Mouse (Mus musculus) testis, adult 2 months (tissue): ENCODE measurements at regions not wholly inside any gene's neighbourhood (a gene's known extent, or its start where the extent isn't known, plus 50 kb on each side); places are given as distances from the start of the nearest gene placed in this dataset.

Source experiments
- H3K27ac ChIP-seq: fragments of 200-500 bp; 2 replicates; pipeline ENCODE4 v1.5.1; 2012; ENCODE audit warnings: low read depth, low read length; ENCODE audit not compliant: control insufficient read depth, insufficient read depth
- H3K27me3 ChIP-seq: fragments of 200-500 bp; 2 replicates; pipeline ENCODE4 v1.6.1; 2012; ENCODE audit warnings: mild to moderate bottlenecking, low read length, moderate library complexity; ENCODE audit not compliant: control insufficient read depth, insufficient read depth
- H3K36me3 ChIP-seq: fragments of 200-500 bp; 2 replicates; pipeline ENCODE4 v1.6.1; 2012; ENCODE audit warnings: mild to moderate bottlenecking, low read length; ENCODE audit not compliant: control insufficient read depth, insufficient read depth
- H3K4me1 ChIP-seq: fragments of 200-500 bp; 2 replicates; pipeline ENCODE4 v1.6.1; 2012; ENCODE audit warnings: low read length; ENCODE audit not compliant: control insufficient read depth, insufficient read depth
- H3K4me3 ChIP-seq: fragments of 200-500 bp; 2 replicates; pipeline ENCODE4 v1.5.1; 2012; ENCODE audit warnings: low read depth, mild to moderate bottlenecking, low read length, moderate library complexity, mixed read lengths; ENCODE audit not compliant: control insufficient read depth
- CTCF ChIP-seq: fragments of 200-500 bp; IDR thresholded peaks from 2 replicates; pipeline ENCODE4 v1.5.1; 2012; ENCODE audit warnings: low read depth, mild to moderate bottlenecking, inconsistent platforms, low read length, moderate library complexity; ENCODE audit not compliant: control insufficient read depth, insufficient read depth, insufficient replicate concordance
- POLR2A ChIP-seq: fragments of 200-500 bp; IDR thresholded peaks from 2 replicates; pipeline ENCODE4 v1.6.1; 2012; ENCODE audit warnings: low read depth, mild to moderate bottlenecking, inconsistent platforms, low read length, moderate library complexity; ENCODE audit not compliant: control insufficient read depth

DNA sequence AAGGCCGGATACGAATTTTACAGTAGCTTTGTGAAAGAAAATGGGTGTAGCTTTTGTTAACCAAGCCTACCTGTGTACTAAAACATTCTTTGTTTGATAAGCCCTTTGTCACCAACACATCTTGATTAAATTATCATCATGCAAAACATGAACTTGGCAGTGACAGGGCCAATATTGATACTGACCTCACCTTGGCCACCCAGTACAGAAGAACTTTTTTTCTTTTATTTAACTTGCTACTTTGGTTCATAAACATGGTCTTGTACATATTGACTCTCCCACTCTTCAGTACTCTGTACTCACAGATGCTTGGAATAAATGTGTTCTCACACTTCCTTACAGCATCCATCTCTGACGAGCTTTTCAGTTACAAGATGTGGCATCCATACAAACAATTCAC lies 570.0 kb upstream of the Klf4 start:
- Histone ChIP-seq H3K4me1 (no peaks in the 10 kb centered on the region), H3K27ac (no peak overlapping the region), H3K4me3 (no peak overlapping the region), H3K36me3 (no peaks in the 10 kb centered on the region), H3K27me3 (no peaks in the 10 kb centered on the region)
- TF ChIP-seq POLR2A (no peak), CTCF (no peak)

DNA sequence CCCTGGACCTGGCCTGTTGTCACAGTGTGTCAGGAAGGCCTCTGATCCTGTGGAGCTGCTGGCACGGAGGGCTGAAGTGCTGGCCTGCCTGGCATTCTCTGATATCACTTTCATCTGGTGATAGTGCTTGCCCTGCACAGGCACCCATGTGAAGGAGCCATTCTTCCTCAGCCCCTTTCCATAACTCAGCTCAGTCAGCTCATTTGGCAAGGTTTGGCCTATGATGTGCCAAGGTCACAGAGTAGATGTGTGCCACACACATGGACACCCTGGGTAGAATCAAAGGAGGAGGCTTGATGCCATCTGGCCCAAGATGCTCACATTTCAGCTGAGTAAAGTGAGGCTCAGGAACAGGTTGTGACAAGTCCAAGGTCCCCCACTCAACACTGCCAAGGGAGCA lies 558.5 kb upstream of the Klf4 start:
- H3K4me3 ChIP-seq = no peak overlapping the region
- no peaks in the 10 kb centered on the region for H3K36me3 ChIP-seq
- no peaks in the 10 kb centered on the region for H3K4me1 ChIP-seq
- no peak for TF ChIP-seq CTCF
- no peak for TF ChIP-seq POLR2A
- H3K27me3 ChIP-seq = no peaks in the 10 kb centered on the region
- no peak overlapping the region for H3K27ac ChIP-seq

DNA sequence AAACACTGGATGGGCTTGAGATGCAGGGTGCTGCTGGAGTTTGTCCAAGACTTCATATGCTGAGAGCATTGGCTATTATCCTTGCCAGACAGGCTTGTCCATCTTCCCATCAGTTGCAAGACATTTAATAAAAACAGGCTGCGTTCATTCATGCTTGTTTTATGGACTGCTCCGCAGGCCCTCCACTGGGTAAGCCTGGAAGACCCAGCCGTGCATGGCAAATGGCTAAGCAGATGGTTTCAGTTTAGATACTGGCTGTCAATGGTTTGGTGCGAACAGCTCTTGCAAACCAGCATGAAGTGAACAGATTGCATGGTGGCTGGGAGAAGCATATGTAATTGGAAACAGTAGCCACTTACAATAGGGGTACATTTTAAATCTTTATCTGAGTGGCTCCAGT lies 556.4 kb upstream of the Klf4 start:
- H3K27me3 ChIP-seq = no peaks in the 10 kb centered on the region
- no peaks in the 10 kb centered on the region for H3K36me3 ChIP-seq
- no peak overlapping the region for H3K4me3 ChIP-seq
- H3K27ac ChIP-seq = no peak overlapping the region
- H3K4me1 ChIP-seq = no peaks in the 10 kb centered on the region
- no peak for TF ChIP-seq CTCF
- TF ChIP-seq POLR2A = no peak

DNA sequence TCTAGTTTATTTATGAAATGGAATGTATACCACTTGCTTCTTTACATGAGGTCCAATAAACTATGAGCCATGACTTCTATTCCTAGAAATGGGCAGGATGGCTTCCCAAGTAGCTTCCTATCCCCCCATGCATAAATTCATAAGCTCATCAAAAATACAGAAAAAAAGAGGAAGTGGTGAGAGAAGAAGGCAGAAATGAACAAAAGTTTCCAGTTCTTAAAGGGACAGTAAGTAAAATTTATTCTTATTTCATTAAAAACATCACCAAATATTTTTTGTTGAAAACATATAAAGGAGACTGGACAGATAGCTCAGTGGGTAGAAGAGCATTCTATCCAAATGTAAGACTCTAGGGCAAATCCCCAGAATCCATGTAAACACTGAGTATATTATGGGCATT lies 554.0 kb upstream of the Klf4 start:
- H3K4me3 ChIP-seq = no peak overlapping the region
- H3K36me3 ChIP-seq = no peaks in the 10 kb centered on the region
- H3K4me1 ChIP-seq = no peaks in the 10 kb centered on the region
- TF ChIP-seq POLR2A = no peak
- TF ChIP-seq CTCF = no peak
- H3K27ac ChIP-seq = no peak overlapping the region
- H3K27me3 ChIP-seq = no peaks in the 10 kb centered on the region

DNA sequence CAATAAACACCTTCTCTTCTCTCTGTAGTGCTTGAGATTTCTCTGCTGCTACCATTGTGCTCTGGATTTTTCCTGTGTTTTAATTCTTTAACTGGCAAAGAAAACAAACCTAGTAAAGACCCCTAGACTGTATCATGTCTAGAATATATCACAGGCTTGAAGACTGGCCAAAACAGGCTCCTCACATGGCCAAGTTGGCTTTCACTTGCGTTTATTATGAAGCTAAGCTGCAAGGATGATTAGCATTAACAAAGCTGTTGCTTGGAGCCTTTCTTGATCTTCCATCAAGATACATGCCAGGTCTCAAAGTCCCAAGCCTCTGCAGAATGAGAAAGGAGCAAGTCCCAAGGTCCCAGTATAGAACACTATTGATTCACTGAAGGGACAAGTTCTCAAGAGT lies 551.9 kb upstream of the Klf4 start:
- no peaks in the 10 kb centered on the region for H3K36me3 ChIP-seq
- H3K4me3 ChIP-seq = no peak overlapping the region
- no peaks in the 10 kb centered on the region for H3K27me3 ChIP-seq
- TF ChIP-seq CTCF (no peak), POLR2A (no peak)
- H3K4me1 ChIP-seq = no peaks in the 10 kb centered on the region
- H3K27ac ChIP-seq = no peak overlapping the region

DNA sequence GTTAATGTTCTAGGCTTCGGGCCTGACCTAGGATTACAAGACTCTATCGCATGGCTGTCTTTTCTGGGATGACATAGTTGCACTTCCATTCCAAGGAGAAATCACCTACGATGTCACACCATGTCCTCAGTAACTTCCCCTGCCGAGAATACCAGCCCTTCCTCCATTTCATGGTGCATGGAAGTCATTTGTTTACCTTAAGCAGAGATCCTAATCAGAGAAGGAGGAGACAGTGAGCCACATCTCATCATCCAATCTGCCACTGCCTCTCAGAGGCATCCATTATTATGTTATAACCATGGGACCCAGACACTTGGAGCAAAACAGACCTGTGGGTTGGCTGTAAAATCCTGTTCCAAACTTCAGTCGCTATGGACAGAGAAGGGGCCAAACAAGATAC lies 550.1 kb upstream of the Klf4 start:
- TF ChIP-seq POLR2A (no peak), CTCF (no peak)
- no peak overlapping the region for H3K27ac ChIP-seq
- no peak overlapping the region for H3K4me3 ChIP-seq
- H3K36me3 ChIP-seq = no peaks in the 10 kb centered on the region
- H3K4me1 ChIP-seq = no peaks in the 10 kb centered on the region
- no peaks in the 10 kb centered on the region for H3K27me3 ChIP-seq

DNA sequence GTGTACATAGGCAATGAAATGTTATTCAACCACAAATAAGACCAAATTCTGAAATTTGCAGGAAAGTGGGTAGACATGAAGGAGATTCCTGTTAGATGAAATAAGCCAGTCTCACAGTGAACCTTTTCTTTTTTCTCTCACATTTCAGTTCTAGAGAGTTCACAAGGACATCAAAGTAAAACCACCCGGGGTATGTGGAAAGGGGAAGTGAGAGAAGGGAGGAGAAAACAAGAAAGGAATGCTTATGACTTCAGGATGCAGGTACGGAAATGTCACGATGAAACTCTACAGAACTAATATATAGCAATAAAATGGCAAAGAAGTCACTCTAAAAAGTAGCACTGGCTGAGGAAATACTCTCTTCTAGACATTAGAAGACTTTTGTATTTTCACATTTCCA lies 548.7 kb upstream of the Klf4 start:
- Histone ChIP-seq H3K4me1 (no peaks in the 10 kb centered on the region), H3K36me3 (no peaks in the 10 kb centered on the region), H3K27me3 (no peaks in the 10 kb centered on the region), H3K4me3 (no peak overlapping the region), H3K27ac (no peak overlapping the region)
- TF ChIP-seq CTCF (no peak), POLR2A (no peak)

DNA sequence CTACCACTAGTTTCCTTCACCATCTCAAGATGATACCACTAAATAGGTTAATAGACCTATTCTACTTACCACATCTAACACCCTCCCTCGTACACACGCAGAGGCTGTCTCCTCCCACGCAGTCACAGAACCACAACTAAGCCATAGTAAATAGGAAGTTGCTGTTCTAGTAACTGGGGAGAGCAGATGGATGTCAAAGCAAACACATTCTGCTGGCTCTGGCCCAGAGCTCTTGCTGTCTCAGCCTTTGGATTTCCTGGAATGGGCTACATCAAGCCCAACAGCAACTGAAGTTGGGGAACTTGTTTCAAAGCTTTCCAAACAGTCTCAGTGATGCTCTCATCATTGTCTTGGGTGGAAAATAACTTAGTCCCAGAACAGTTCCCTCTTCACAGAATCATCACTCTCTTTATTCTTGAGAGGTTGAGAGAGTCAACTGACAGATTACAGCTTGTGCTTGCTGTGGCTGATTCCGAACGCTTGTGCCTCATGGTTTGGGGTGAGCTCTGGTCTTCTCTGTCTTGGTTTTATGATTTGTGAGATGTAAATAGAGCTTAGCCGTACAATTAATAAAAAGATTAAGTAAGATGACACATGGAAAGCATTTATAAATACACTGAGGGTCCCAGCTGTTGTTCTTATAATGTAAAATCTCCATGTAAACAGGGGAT lies 538.5 kb upstream of the Klf4 start:
- no peaks in the 10 kb centered on the region for H3K36me3 ChIP-seq
- H3K4me3 ChIP-seq = no peak overlapping the region
- no peaks in the 10 kb centered on the region for H3K27me3 ChIP-seq
- TF ChIP-seq POLR2A (no peak), CTCF (no peak)
- H3K4me1 ChIP-seq = no peaks in the 10 kb centered on the region
- H3K27ac ChIP-seq = no peak overlapping the region
